Comparison of ENCODE assay signal across 12 mouse cellular contexts in genomic region chr10:96180554-96181397, GRCm38 (mm10). TPM values are rescaled to one million over a fixed set of nuclear protein-coding genes. Genes with fewer than 3 reads are reported as not detected.
DNase-seq lines count a peak whose midpoint lies in the region; ATAC-seq lines count a peak whose summit lies in the region.
"Had no signal": no experiment of that assay in that cellular context is flagged by ENCODE, and none has a peak within 500 bp of the region (broad histone marks: within the 10 kb centered on the region; RNA-seq: fewer than 3 reads in every experiment).

No protein-coding gene starts in this region.

- no peak for DNase-seq in heart, embryonic 10.5 days (ENCODE audit: low spot score)
- DNase-seq in heart, postnatal 14 days = no peak
- peak; percentile 28 to 54 for DNase-seq in natural killer cell, adult 2 months (ENCODE audit: low spot score in 2 of 2)
- no peak for DNase-seq in cerebellum, postnatal 36 days
- DNase-seq in c-Kit-positive CD71-positive TER-119-positive erythroid progenitor cells, embryonic 14.5 days (ENCODE audit: low spot score) = no peak
- DNase-seq: embryo, embryonic 11 days; gastrocnemius, postnatal 36 days had no signal

- no peaks in the 10 kb centered on the region for H3K27me3 ChIP-seq in heart, embryonic 10.5 days (ENCODE audit: insufficient read depth, poor library complexity, severe bottlenecking)
- no peaks in the 10 kb centered on the region for H3K27me3 ChIP-seq in kidney, embryonic 16.5 days (ENCODE audit: insufficient read depth, low read length)
- H3K27me3 ChIP-seq: limb, embryonic 12.5 days; midbrain, embryonic 12.5 days had no signal

- H3K4me2 ChIP-seq in kidney, embryonic 16.5 days (replicated peaks; ENCODE audit: low read depth, low read length) = no peak overlapping the region
- H3K4me2 ChIP-seq: limb, embryonic 12.5 days; midbrain, embryonic 12.5 days had no signal

- peaks cover 11% of the 10 kb centered on the region; the same call in 1 of the 2 replicates for H3K4me1 ChIP-seq in heart, embryonic 10.5 days
- no peaks in the 10 kb centered on the region for H3K4me1 ChIP-seq in kidney, embryonic 16.5 days (ENCODE audit: insufficient read depth, low read length)
- H3K4me1 ChIP-seq: limb, embryonic 12.5 days; midbrain, embryonic 12.5 days had no signal

- WGBS in heart, embryonic 10.5 days = 53% methylated on average over 12 of the region's 12 CpGs
- 85% methylated on average over 12 of the region's 12 CpGs for WGBS in kidney, embryonic 16.5 days

- no peaks in the 10 kb centered on the region for H3K9me3 ChIP-seq in heart, embryonic 10.5 days
- no peaks in the 10 kb centered on the region for H3K9me3 ChIP-seq in kidney, embryonic 16.5 days (ENCODE audit: low read length)
- H3K9me3 ChIP-seq: limb, embryonic 12.5 days; midbrain, embryonic 12.5 days had no signal

- H3K36me3 ChIP-seq in heart, embryonic 10.5 days = no peaks in the 10 kb centered on the region
- no peaks in the 10 kb centered on the region for H3K36me3 ChIP-seq in kidney, embryonic 16.5 days (ENCODE audit: insufficient read depth, low read length)
- H3K36me3 ChIP-seq: limb, embryonic 12.5 days; midbrain, embryonic 12.5 days had no signal

- H3K9ac ChIP-seq in kidney, embryonic 16.5 days (replicated peaks; ENCODE audit: low read length) = no peak overlapping the region
- H3K9ac ChIP-seq: limb, embryonic 12.5 days; midbrain, embryonic 12.5 days had no signal

- intact Hi-C loops in heart, postnatal 14 days (cut with DNase I) = loop anchor here (5.0 kb wide), 1 partner anchor 48 kb away; no protein-coding TSS in a partner anchor

- ATAC-seq in CD4-positive, CD25-positive, alpha-beta regulatory T cell, adult 4 months = peak; percentile 79
- ATAC-seq in inflammation-experienced regulatory T-cells, adult 6 months = peak; percentile 86
- no peak for ATAC-seq in kidney, embryonic 16.5 days (ENCODE audit: low FRiP score, low TSS enrichment)

- peak overlapping the region; percentile 42; the same call in 1 of the 2 replicates for H3K27ac ChIP-seq in heart, embryonic 10.5 days
- H3K27ac ChIP-seq in kidney, embryonic 16.5 days (ENCODE audit: low read length) = no peak overlapping the region
- H3K27ac ChIP-seq: limb, embryonic 12.5 days; midbrain, embryonic 12.5 days had no signal

- no peak overlapping the region for H3K4me3 ChIP-seq in heart, embryonic 10.5 days
- no peak overlapping the region for H3K4me3 ChIP-seq in kidney, embryonic 16.5 days (ENCODE audit: low read length)
- H3K4me3 ChIP-seq: limb, embryonic 12.5 days; midbrain, embryonic 12.5 days had no signal

RNA-seq across cellular contexts. Expression of gene Gm5426, which starts 44.4 kb away (rescaled TPM):
- polyA plus RNA-seq in heart, embryonic 10.5 days (2016; fragmentation: Nextera tagmentation; extraction: Ambion mirVana) = not detected in 2 replicates
- total RNA-seq in heart, postnatal 14 days (2021) = not detected
- not detected for polyA plus RNA-seq in CD4-positive, CD25-positive, alpha-beta regulatory T cell, adult 4 months (2017; shearing (Covaris generic))
- 1 to 10 TPM in 1 of 3 experiments, not detected in 2; 1.9 TPM for polyA plus RNA-seq in inflammation-experienced regulatory T-cells, adult 6 months (2017; shearing (Covaris generic))
- not detected in 2 replicates for polyA plus RNA-seq in kidney, embryonic 16.5 days (2015; fragmentation: Nextera tagmentation; extraction: Ambion mirVana)
- total RNA-seq: gastrocnemius, postnatal 36 days had no signal
- polyA plus RNA-seq: limb, embryonic 12.5 days; midbrain, embryonic 12.5 days had no signal

Comparison
In these comparisons a context has a peak if more than half of its experiments do, and no peak if none do; other contexts are left out.
1. DNase-seq: peak in natural killer cell, adult 2 months (2 of 2); none in heart, embryonic 10.5 days (single experiment), heart, postnatal 14 days (0 of 2), cerebellum, postnatal 36 days (0 of 2) and c-Kit-positive CD71-positive TER-119-positive erythroid progenitor cells, embryonic 14.5 days (single experiment).